Mouse (Mus musculus): ENCODE measurements around the gene Rab35. TPM values are rescaled to one million over a fixed set of nuclear protein-coding genes. Genes with fewer than 3 reads are reported as not detected.

Rab35 gene
- polyA plus RNA-seq, 2 experiments = 19.8 to 62.6 TPM

- no peak overlapping the region for H3K9ac ChIP-seq (ENCODE audit: low read depth, low read length, severe bottlenecking)
- no peak overlapping the region for H3K4me2 ChIP-seq (replicated peaks; ENCODE audit: low read depth, low read length, severe bottlenecking)
- DNase-seq (ENCODE audit: low spot score) (no peak), ATAC-seq (ENCODE audit: low FRiP score, low read depth) (no peak)
- H3K4me3 ChIP-seq (replicated peaks; ENCODE audit: low read length) = no peak overlapping the region
- no peaks in the 10 kb centered on the region for H3K9me3 ChIP-seq (ENCODE audit: control insufficient read depth, low read length)
- 57% methylated on average over 2 of the region's 2 CpGs for WGBS
- TF ChIP-seq POLR2A (IDR thresholded peaks at IDR 0.05; ENCODE audit: borderline replicate concordance, extremely low read depth, insufficient read depth, insufficient read length) = no peak
- H3K36me3 ChIP-seq (ENCODE audit: control insufficient read depth, insufficient read depth, low read length) = no peaks in the 10 kb centered on the region
- no peak overlapping the region for H3K27ac ChIP-seq (replicated peaks; ENCODE audit: low read depth, low read length)
- H3K4me1 ChIP-seq (ENCODE audit: control insufficient read depth, insufficient read depth, low read length) = no peaks in the 10 kb centered on the region; the same call in 1 of the 2 replicates
- H3K27me3 ChIP-seq (ENCODE audit: control insufficient read depth, insufficient read depth, low read length) = no peaks in the 10 kb centered on the region
Observed at GRCm38 (mm10) chr5:115670406-115670805, 38.7 kb downstream of the Rab35 start.

- DNase-seq (ENCODE audit: low spot score) (no peak), ATAC-seq (ENCODE audit: low FRiP score, low read depth) (no peak)
- 56% methylated on average over 8 of the region's 8 CpGs for WGBS
- H3K9ac ChIP-seq (ENCODE audit: low read depth, low read length, severe bottlenecking) = no peak overlapping the region
- H3K4me2 ChIP-seq (replicated peaks; ENCODE audit: low read depth, low read length, severe bottlenecking) = no peak overlapping the region
- no peak overlapping the region for H3K27ac ChIP-seq (replicated peaks; ENCODE audit: low read depth, low read length)
- no peaks in the 10 kb centered on the region for H3K27me3 ChIP-seq (ENCODE audit: control insufficient read depth, insufficient read depth, low read length)
- no peaks in the 10 kb centered on the region for H3K36me3 ChIP-seq (ENCODE audit: control insufficient read depth, insufficient read depth, low read length)
- H3K4me1 ChIP-seq (ENCODE audit: control insufficient read depth, insufficient read depth, low read length) = no peaks in the 10 kb centered on the region
- no peak for TF ChIP-seq POLR2A (IDR thresholded peaks at IDR 0.05; ENCODE audit: borderline replicate concordance, extremely low read depth, insufficient read depth, insufficient read length)
- no peak overlapping the region for H3K4me3 ChIP-seq (replicated peaks; ENCODE audit: low read length)
- no peaks in the 10 kb centered on the region for H3K9me3 ChIP-seq (ENCODE audit: control insufficient read depth, low read length)
Observed at GRCm38 (mm10) chr5:115671846-115672245, 40.1 kb downstream of the Rab35 start.

- no peak for ATAC-seq (ENCODE audit: low FRiP score, low read depth)
- no peak overlapping the region for H3K4me3 ChIP-seq (replicated peaks; ENCODE audit: low read length)
- H3K4me2 ChIP-seq (replicated peaks; ENCODE audit: low read depth, low read length, severe bottlenecking) = no peak overlapping the region
- H3K36me3 ChIP-seq (ENCODE audit: control insufficient read depth, insufficient read depth, low read length) = no peaks in the 10 kb centered on the region
- no peak for DNase-seq (ENCODE audit: low spot score)
- no peaks in the 10 kb centered on the region for H3K9me3 ChIP-seq (ENCODE audit: control insufficient read depth, low read length)
- WGBS = 83% methylated on average over 10 of the region's 10 CpGs
- no peak for TF ChIP-seq POLR2A (IDR thresholded peaks at IDR 0.05; ENCODE audit: borderline replicate concordance, extremely low read depth, insufficient read depth, insufficient read length)
- no peaks in the 10 kb centered on the region for H3K4me1 ChIP-seq (ENCODE audit: control insufficient read depth, insufficient read depth, low read length)
- H3K9ac ChIP-seq (ENCODE audit: low read depth, low read length, severe bottlenecking) = no peak overlapping the region
- H3K27ac ChIP-seq (replicated peaks; ENCODE audit: low read depth, low read length) = no peak overlapping the region
- H3K27me3 ChIP-seq (ENCODE audit: control insufficient read depth, insufficient read depth, low read length) = no peaks in the 10 kb centered on the region
Observed at GRCm38 (mm10) chr5:115685126-115685525, 53.4 kb downstream of the Rab35 start.

- 47% methylated on average over 7 of the region's 7 CpGs for WGBS
- no peaks in the 10 kb centered on the region for H3K9me3 ChIP-seq (ENCODE audit: control insufficient read depth, low read length)
- no peak overlapping the region for H3K4me2 ChIP-seq (replicated peaks; ENCODE audit: low read depth, low read length, severe bottlenecking)
- H3K9ac ChIP-seq (ENCODE audit: low read depth, low read length, severe bottlenecking) = no peak overlapping the region
- no peaks in the 10 kb centered on the region for H3K27me3 ChIP-seq (ENCODE audit: control insufficient read depth, insufficient read depth, low read length)
- H3K36me3 ChIP-seq (ENCODE audit: control insufficient read depth, insufficient read depth, low read length) = no peaks in the 10 kb centered on the region
- no peak overlapping the region for H3K27ac ChIP-seq (replicated peaks; ENCODE audit: low read depth, low read length)
- ATAC-seq (ENCODE audit: low FRiP score, low read depth) (no peak), DNase-seq (ENCODE audit: low spot score) (no peak)
- no peak for TF ChIP-seq POLR2A (IDR thresholded peaks at IDR 0.05; ENCODE audit: borderline replicate concordance, extremely low read depth, insufficient read depth, insufficient read length)
- no peaks in the 10 kb centered on the region for H3K4me1 ChIP-seq (ENCODE audit: control insufficient read depth, insufficient read depth, low read length)
- no peak overlapping the region for H3K4me3 ChIP-seq (replicated peaks; ENCODE audit: low read length)
Observed at GRCm38 (mm10) chr5:115686716-115687115, 55.0 kb downstream of the Rab35 start.

- H3K4me3 ChIP-seq (replicated peaks; ENCODE audit: low read length) = no peak overlapping the region
- WGBS = 53% methylated on average over 3 of the region's 3 CpGs
- H3K4me2 ChIP-seq (replicated peaks; ENCODE audit: low read depth, low read length, severe bottlenecking) = no peak overlapping the region
- no peaks in the 10 kb centered on the region for H3K4me1 ChIP-seq (ENCODE audit: control insufficient read depth, insufficient read depth, low read length)
- ATAC-seq (ENCODE audit: low FRiP score, low read depth) (no peak), DNase-seq (ENCODE audit: low spot score) (no peak)
- H3K9ac ChIP-seq (ENCODE audit: low read depth, low read length, severe bottlenecking) = no peak overlapping the region
- no peak overlapping the region for H3K27ac ChIP-seq (replicated peaks; ENCODE audit: low read depth, low read length)
- no peak for TF ChIP-seq POLR2A (IDR thresholded peaks at IDR 0.05; ENCODE audit: borderline replicate concordance, extremely low read depth, insufficient read depth, insufficient read length)
- H3K9me3 ChIP-seq (ENCODE audit: control insufficient read depth, low read length) = no peaks in the 10 kb centered on the region
- no peaks in the 10 kb centered on the region for H3K27me3 ChIP-seq (ENCODE audit: control insufficient read depth, insufficient read depth, low read length)
- H3K36me3 ChIP-seq (ENCODE audit: control insufficient read depth, insufficient read depth, low read length) = no peaks in the 10 kb centered on the region
Observed at GRCm38 (mm10) chr5:115693271-115693670, 61.6 kb downstream of the Rab35 start.
